Mouse (Mus musculus) CD4-positive, CD25-positive, alpha-beta regulatory T cell, adult 4 months (primary cell): ENCODE measurements around the gene Mtrex. TPM values are rescaled to one million over a fixed set of nuclear protein-coding genes. Genes with fewer than 3 reads are reported as not detected.

Experiments used
- ATAC-seq: one replicate; pipeline ENCODE4 v1.8.0; 2017
- polyA plus RNA-seq, 2 experiments: library from polyadenylated mRNA; unstranded; fragments of 100-300 nt; shearing (Covaris generic); gene quantifications; one replicate each; pipeline ENCODE4 v1.2.1; 2017

Mtrex gene
- polyA plus RNA-seq, 2 experiments from 2014 or later = 61.6 to 74.8 TPM

- ATAC-seq = peak; percentile 78
These were observed 103.1 kb downstream of the Mtrex start for GRCm38 (mm10) chr13:112823911-112824648.

- no peak for ATAC-seq
These were observed 103.8 kb downstream of the Mtrex start for GRCm38 (mm10) chr13:112823236-112823910.

- no peak for ATAC-seq
These were observed 104.8 kb downstream of the Mtrex start for GRCm38 (mm10) chr13:112822413-112822812.

GRCm38 (mm10) chr13:112818125-112818524, 109.1 kb downstream of the Mtrex start:
- ATAC-seq = no peak

Other genes with a start within 250 kb of the Mtrex start
- gene Plpp1, start 126.6 kb downstream of the Mtrex start, polyA plus RNA-seq = 1 to 10 TPM; 3.7 to 4.2 TPM
- gene Dhx29, start 56 bp upstream of the Mtrex start, polyA plus RNA-seq = 10 to 100 TPM; 10.7 to 14.2 TPM
- not detected for gene Ccno, start 60.4 kb upstream of the Mtrex start, polyA plus RNA-seq
- under 1 TPM in 1 of 2 experiments, not detected in 1; 0.13 TPM for gene Mcidas, start 66.4 kb upstream of the Mtrex start, polyA plus RNA-seq
- not detected for gene Cdc20b, start 107.7 kb upstream of the Mtrex start, polyA plus RNA-seq
- gene Gpx8, start 119.0 kb upstream of the Mtrex start, polyA plus RNA-seq = not detected
- 1 to 10 TPM; 4.9 to 5.0 TPM for gene Gzma, start 173.6 kb upstream of the Mtrex start, polyA plus RNA-seq